Mouse (Mus musculus) neutrophil, adult 83 days (primary cell): ENCODE results near the gene Gm45783. TPM values are rescaled to one million over a fixed set of nuclear protein-coding genes. Genes with fewer than 3 reads are reported as not detected.

Source experiments
- total RNA-seq, 2 experiments: library from RNA; stranded (reverse); gene quantifications; one replicate each; pipeline ENCODE4 v1.2.4; 2023

Gene Gm45783
- not detected for total RNA-seq

DNA sequence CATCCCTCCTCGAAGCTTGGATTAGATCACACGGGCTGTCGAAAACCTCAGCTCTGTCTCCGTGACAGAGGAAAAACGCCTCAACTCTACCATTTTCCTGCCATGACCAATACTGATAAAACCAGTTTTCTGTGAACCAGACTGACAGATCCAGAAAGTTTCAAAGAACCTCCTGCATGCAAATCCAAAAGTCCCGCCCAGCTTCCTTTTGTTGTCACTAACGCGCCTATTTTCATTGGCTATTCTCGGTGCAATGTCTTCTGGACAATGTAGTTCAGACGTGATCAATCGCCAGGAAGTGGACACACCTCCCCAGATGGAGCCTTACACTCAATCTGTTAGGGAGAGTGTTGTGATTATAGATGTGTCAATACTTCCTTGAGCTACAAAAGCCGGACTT lies at the start of gene Gm45783:
Gene Gm45783, minus strand, starts transcription at position 143 of the 400 bp plus-strand sequence.

GRCm38 (mm10) chr7:7399603-7400002 lies 25.2 kb upstream of the Gm45783 start, which contains the start of gene Vmn2r31:
Gene Vmn2r31 (minus strand): TSS chr7:7399703.

GRCm38 (mm10) chr7:7337509-7337908 lies 36.9 kb downstream of the Gm45783 start, which contains the start of gene Vmn2r30:
Gene Vmn2r30 (minus strand): TSS chr7:7337609.

Other genes with a start within 250 kb of the Gm45783 start
- gene Zfp773, start 237.8 kb downstream of the Gm45783 start, total RNA-seq: 1 to 10 TPM in 1 of 2 experiments, under 1 TPM in 1; 0.90 to 1.3 TPM
- under 1 TPM; 0.61 to 0.71 TPM for gene Zfp418, start 203.2 kb downstream of the Gm45783 start, total RNA-seq
- 1 to 10 TPM; 1.2 to 1.5 TPM for gene Zfp772, start 164.6 kb downstream of the Gm45783 start, total RNA-seq
- under 1 TPM in 1 of 2 experiments, not detected in 1; 0.29 TPM for gene Vmn2r29, start 127.2 kb downstream of the Gm45783 start, total RNA-seq
- under 1 TPM; 0.24 to 0.71 TPM for gene Gm45844, start 96.3 kb downstream of the Gm45783 start, total RNA-seq
- 10 to 100 TPM; 26.0 to 28.0 TPM for gene Clcn4, start 73.7 kb downstream of the Gm45783 start, total RNA-seq
- not detected for gene Vmn2r30, start 37.0 kb downstream of the Gm45783 start, total RNA-seq
- not detected for gene Vmn2r31, start 25.1 kb upstream of the Gm45783 start, total RNA-seq
- not detected for gene Vmn2r32, start 105.4 kb upstream of the Gm45783 start, total RNA-seq
- gene Vmn2r33, start 192.2 kb upstream of the Gm45783 start, total RNA-seq: not detected